ENCODE assay signal across 22 mouse cellular contexts in the genomic region with DNA sequence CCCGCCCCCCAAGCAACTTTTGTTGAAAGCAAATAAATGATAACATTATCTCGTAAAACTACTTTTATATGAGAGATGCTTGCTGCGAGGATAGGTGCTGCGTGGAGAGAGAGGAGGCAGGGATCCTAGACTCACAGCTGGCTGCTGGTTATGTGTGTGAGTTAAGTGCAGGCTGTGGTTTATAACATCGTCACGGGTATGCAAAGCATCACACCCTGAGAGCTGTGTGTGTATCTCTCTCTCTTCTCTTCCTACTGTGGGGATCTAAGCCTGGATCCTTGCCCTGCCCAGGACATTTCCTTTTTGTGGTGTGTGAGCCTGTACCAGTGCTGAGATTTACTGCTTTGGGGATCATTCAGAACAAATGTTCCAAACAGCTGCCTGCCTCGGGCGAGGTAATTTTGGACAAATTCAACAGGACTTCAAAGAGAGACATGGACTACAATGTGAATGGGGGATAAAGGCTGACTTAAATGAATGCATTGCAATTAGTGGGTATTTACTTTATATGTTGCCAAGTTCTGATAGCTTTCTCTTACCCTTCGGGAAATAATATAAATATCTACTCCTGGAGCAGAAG.
DNase-seq lines count a peak whose midpoint lies in the region; ATAC-seq lines count a peak whose summit lies in the region.
"Had no signal": no experiment of that assay in that cellular context is flagged by ENCODE, and none has a peak within 500 bp of the region (broad histone marks: within the 10 kb centered on the region; RNA-seq: fewer than 3 reads in every experiment).

No protein-coding gene starts in this region.

- no peak overlapping the region for H3K27ac ChIP-seq in embryonic facial prominence, embryonic 14.5 days (replicated peaks; ENCODE audit: low read depth, low read length)
- no peak overlapping the region for H3K27ac ChIP-seq in embryonic facial prominence, embryonic 10.5 days (replicated peaks)
- H3K27ac ChIP-seq in forebrain, embryonic 16.5 days (ENCODE audit: low read length), result no peak overlapping the region
- no peak overlapping the region for H3K27ac ChIP-seq in forebrain, embryonic 12.5 days
- H3K27ac ChIP-seq in neural tube, embryonic 12.5 days, result no peak overlapping the region
- no peak overlapping the region for H3K27ac ChIP-seq in neural tube, embryonic 15.5 days (replicated peaks)
- H3K27ac ChIP-seq: embryonic facial prominence, embryonic 13.5 days; heart, adult 2 months; heart, embryonic 15.5 days; hindbrain, embryonic 10.5 days; hindbrain, embryonic 14.5 days; intestine, embryonic 15.5 days had no signal

- H3K4me1 ChIP-seq in embryonic facial prominence, embryonic 14.5 days (ENCODE audit: control insufficient read depth, insufficient read depth, low read length), result peaks cover 3% of the 10 kb centered on the region; the same call in 1 of the 2 replicates
- peaks cover 22% of the 10 kb centered on the region for H3K4me1 ChIP-seq in embryonic facial prominence, embryonic 10.5 days
- 0 out of 2 replicates have a peak, but pooled peaks cover 4% of the 10 kb centered on the region for H3K4me1 ChIP-seq in forebrain, embryonic 16.5 days (replicated peaks; ENCODE audit: control insufficient read depth, insufficient read depth, low read length)
- H3K4me1 ChIP-seq in forebrain, embryonic 12.5 days, result peaks cover 8% of the 10 kb centered on the region; the same call in 1 of the 2 replicates
- H3K4me1 ChIP-seq in neural tube, embryonic 12.5 days, result peaks cover 7% of the 10 kb centered on the region; the same call in 1 of the 2 replicates
- peaks cover 8% of the 10 kb centered on the region for H3K4me1 ChIP-seq in neural tube, embryonic 15.5 days
- H3K4me1 ChIP-seq: heart, embryonic 15.5 days; intestine, embryonic 15.5 days had no signal

- 54% methylated on average over 9 of the region's 9 CpGs for WGBS in embryonic facial prominence, embryonic 14.5 days
- whole genome bisulfite sequencing in embryonic facial prominence, embryonic 10.5 days, result 66% methylated on average over 9 of the region's 9 CpGs
- WGBS in forebrain, embryonic 16.5 days, result 28% methylated on average over 9 of the region's 9 CpGs
- WGBS in forebrain, embryonic 12.5 days, result 43% methylated on average over 9 of the region's 9 CpGs
- WGBS in neural tube, embryonic 12.5 days, result 23% methylated on average over 9 of the region's 9 CpGs
- WGBS in neural tube, embryonic 15.5 days, result 17% methylated on average over 9 of the region's 9 CpGs

- ATAC-seq in embryonic facial prominence, embryonic 14.5 days (ENCODE audit: low read depth), result peak; percentile 42; the same call in 1 of the 2 replicates
- peak; percentile 45; the same call in 1 of the 2 replicates for ATAC-seq in forebrain, embryonic 16.5 days
- ATAC-seq in forebrain, embryonic 12.5 days (ENCODE audit: low FRiP score), result no peak
- ATAC-seq in neural tube, embryonic 12.5 days (ENCODE audit: low FRiP score, low read depth), result peak; percentile 61
- ATAC-seq in neural tube, embryonic 15.5 days (ENCODE audit: low FRiP score), result no peak
- ATAC-seq: CD4-positive, CD25-positive, alpha-beta regulatory T cell, adult 4 months; intestine, embryonic 15.5 days had no signal

- H3K4me3 ChIP-seq in embryonic facial prominence, embryonic 14.5 days (ENCODE audit: low read depth, low read length), result no peak overlapping the region
- no peak overlapping the region for H3K4me3 ChIP-seq in embryonic facial prominence, embryonic 10.5 days
- no peak overlapping the region for H3K4me3 ChIP-seq in forebrain, embryonic 16.5 days (replicated peaks; ENCODE audit: low read length)
- H3K4me3 ChIP-seq in forebrain, embryonic 12.5 days (replicated peaks), result no peak overlapping the region
- H3K4me3 ChIP-seq in neural tube, embryonic 12.5 days, result no peak overlapping the region
- H3K4me3 ChIP-seq in neural tube, embryonic 15.5 days (replicated peaks), result no peak overlapping the region
- H3K4me3 ChIP-seq: embryonic facial prominence, embryonic 13.5 days; heart, adult 2 months; heart, embryonic 15.5 days; hindbrain, embryonic 10.5 days; intestine, embryonic 15.5 days had no signal

- no peaks in the 10 kb centered on the region for H3K36me3 ChIP-seq in embryonic facial prominence, embryonic 14.5 days (ENCODE audit: control insufficient read depth, insufficient read depth, low read length)
- H3K36me3 ChIP-seq in embryonic facial prominence, embryonic 10.5 days (replicated peaks), result no peaks in the 10 kb centered on the region
- no peaks in the 10 kb centered on the region for H3K36me3 ChIP-seq in forebrain, embryonic 16.5 days (ENCODE audit: control insufficient read depth, insufficient read depth)
- no peaks in the 10 kb centered on the region for H3K36me3 ChIP-seq in forebrain, embryonic 12.5 days (replicated peaks)
- no peaks in the 10 kb centered on the region for H3K36me3 ChIP-seq in neural tube, embryonic 12.5 days
- no peaks in the 10 kb centered on the region for H3K36me3 ChIP-seq in neural tube, embryonic 15.5 days
- H3K36me3 ChIP-seq: embryonic facial prominence, embryonic 13.5 days; G1E; heart, embryonic 15.5 days; hindbrain, embryonic 10.5 days; intestine, embryonic 15.5 days had no signal

- peak; percentile 34 for DNase-seq in embryonic facial prominence, embryonic 14.5 days (ENCODE audit: low spot score)
- no peak for DNase-seq in embryonic facial prominence, embryonic 10.5 days (ENCODE audit: low spot score)
- no peak for DNase-seq in neural tube, embryonic 10.5 days (ENCODE audit: extremely low spot score, low spot score)
- DNase-seq in retina, embryonic 14.5 days (ENCODE audit: low spot score), result no peak
- DNase-seq: adrenal gland, postnatal 10 days; B cell, adult 2 months; cerebellum, adult 11-12 months; cerebellum, adult 9-10 months; cerebellum, postnatal 25 days; heart, adult 2 months had no signal

- H3K27me3 ChIP-seq in embryonic facial prominence, embryonic 14.5 days (replicated peaks; ENCODE audit: control insufficient read depth, insufficient read depth, low read length), result no peaks in the 10 kb centered on the region
- peaks cover 16% of the 10 kb centered on the region for H3K27me3 ChIP-seq in embryonic facial prominence, embryonic 10.5 days (replicated peaks; ENCODE audit: low read depth, poor library complexity, severe bottlenecking)
- no peaks in the 10 kb centered on the region for H3K27me3 ChIP-seq in forebrain, embryonic 16.5 days (replicated peaks; ENCODE audit: control insufficient read depth, insufficient read depth, low read length)
- peaks cover 4% of the 10 kb centered on the region for H3K27me3 ChIP-seq in forebrain, embryonic 12.5 days
- peaks cover 6% of the 10 kb centered on the region; the same call in 1 of the 2 replicates for H3K27me3 ChIP-seq in neural tube, embryonic 12.5 days (replicated peaks)
- H3K27me3 ChIP-seq in neural tube, embryonic 15.5 days (replicated peaks), result 0 out of 2 replicates have a peak, but pooled peaks cover 7% of the 10 kb centered on the region

- no peaks in the 10 kb centered on the region for H3K9me3 ChIP-seq in embryonic facial prominence, embryonic 14.5 days (ENCODE audit: control insufficient read depth, low read length)
- H3K9me3 ChIP-seq in embryonic facial prominence, embryonic 10.5 days, result no peaks in the 10 kb centered on the region
- no peaks in the 10 kb centered on the region for H3K9me3 ChIP-seq in forebrain, embryonic 16.5 days (ENCODE audit: control insufficient read depth, low read length)
- 0 out of 2 replicates have a peak, but pooled peaks cover 3% of the 10 kb centered on the region for H3K9me3 ChIP-seq in forebrain, embryonic 12.5 days
- H3K9me3 ChIP-seq in neural tube, embryonic 12.5 days, result no peaks in the 10 kb centered on the region
- H3K9me3 ChIP-seq in neural tube, embryonic 15.5 days (replicated peaks), result no peaks in the 10 kb centered on the region
- H3K9me3 ChIP-seq: embryonic facial prominence, embryonic 13.5 days; heart, embryonic 15.5 days; hindbrain, embryonic 10.5 days; intestine, embryonic 15.5 days had no signal

- no peak overlapping the region for H3K9ac ChIP-seq in embryonic facial prominence, embryonic 14.5 days (ENCODE audit: low read depth, low read length)
- H3K9ac ChIP-seq in forebrain, embryonic 16.5 days (replicated peaks; ENCODE audit: low read depth, low read length), result no peak overlapping the region
- no peak overlapping the region for H3K9ac ChIP-seq in forebrain, embryonic 12.5 days
- no peak overlapping the region for H3K9ac ChIP-seq in neural tube, embryonic 12.5 days
- no peak overlapping the region for H3K9ac ChIP-seq in neural tube, embryonic 15.5 days (replicated peaks)
- H3K9ac ChIP-seq: embryonic facial prominence, embryonic 13.5 days; heart, embryonic 15.5 days; hindbrain, embryonic 14.5 days; intestine, embryonic 15.5 days had no signal

- H3K4me2 ChIP-seq in embryonic facial prominence, embryonic 14.5 days (ENCODE audit: low read depth, low read length), result no peak overlapping the region
- H3K4me2 ChIP-seq in forebrain, embryonic 16.5 days (ENCODE audit: low read length), result no peak overlapping the region
- H3K4me2 ChIP-seq in forebrain, embryonic 12.5 days, result no peak overlapping the region
- H3K4me2 ChIP-seq in neural tube, embryonic 12.5 days (replicated peaks), result no peak overlapping the region
- 0 out of 2 replicates have a peak overlapping the region, but pooled peaks have one; percentile 15 for H3K4me2 ChIP-seq in neural tube, embryonic 15.5 days
- H3K4me2 ChIP-seq: embryonic facial prominence, embryonic 13.5 days; heart, embryonic 11.5 days; heart, embryonic 15.5 days; hindbrain, embryonic 14.5 days; intestine, embryonic 15.5 days had no signal

Comparison
In these comparisons a context has a peak if more than half of its experiments do, and no peak if none do; other contexts are left out.
1. ATAC-seq: peak in embryonic facial prominence, embryonic 14.5 days (single experiment), forebrain, embryonic 16.5 days (single experiment) and neural tube, embryonic 12.5 days (single experiment); none in forebrain, embryonic 12.5 days (single experiment) and neural tube, embryonic 15.5 days (single experiment).